Mouse (Mus musculus): Measurements from ENCODE around the gene Gabrg3.

DNA sequence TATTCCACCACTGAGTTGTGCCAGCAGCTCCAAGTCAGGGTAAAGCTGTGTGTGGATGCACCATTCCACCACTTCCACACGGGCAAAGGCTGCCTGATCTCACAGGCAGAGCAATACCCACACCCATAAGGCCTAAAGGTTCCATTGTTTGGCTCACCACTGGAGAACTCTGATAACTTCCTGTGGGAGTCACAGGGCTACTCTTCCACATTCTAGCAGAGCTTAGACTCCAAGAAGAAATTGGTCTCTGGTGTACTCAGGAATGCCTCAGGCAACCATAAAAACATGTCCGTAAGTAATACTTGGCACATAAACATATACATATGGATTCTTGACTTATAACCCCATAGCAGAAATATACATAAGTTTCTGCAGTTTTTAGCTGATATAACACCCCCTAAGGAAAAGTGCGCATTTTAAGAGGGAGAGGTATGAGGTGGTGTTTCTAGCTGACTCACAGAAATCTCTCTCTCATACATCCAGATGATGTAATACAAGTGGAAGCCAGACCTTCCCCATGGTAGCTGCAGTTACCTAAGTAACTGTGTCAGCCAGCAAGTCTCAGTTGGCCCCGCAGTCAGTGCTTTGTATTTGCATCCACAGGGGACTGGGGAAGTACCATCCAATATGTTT, 248.8 kb downstream of the Gabrg3 start:
- TF ChIP-seq CHD1 (IDR thresholded peaks at IDR 0.05; ENCODE audit: low read depth, low read length) (no peak), ZKSCAN1 (IDR thresholded peaks at IDR 0.05; ENCODE audit: borderline replicate concordance, low read depth, low read length) (no peak)

Measured in CH12.LX (cell line).